Mouse (Mus musculus) layer of hippocampus, adult 8-10 months (tissue): ENCODE measurements around the gene Prdx5. TPM values are rescaled to one million over a fixed set of nuclear protein-coding genes. Genes with fewer than 3 reads are reported as not detected.

ENCODE experiments used
- DNase-seq, 2 experiments: peaks; one replicate each; pipeline ENCODE4 v3.0.0; 2022; ENCODE audit warnings: low spot score in 2 of 2
- total RNA-seq, 4 experiments: library from RNA; stranded (reverse); gene quantifications; 2 replicates each; pipeline ENCODE4 v1.2.4; 2022

Gene Prdx5
- total RNA-seq, 4 experiments from 2014 or later, result 279 to 406 (median 342) TPM

DNA sequence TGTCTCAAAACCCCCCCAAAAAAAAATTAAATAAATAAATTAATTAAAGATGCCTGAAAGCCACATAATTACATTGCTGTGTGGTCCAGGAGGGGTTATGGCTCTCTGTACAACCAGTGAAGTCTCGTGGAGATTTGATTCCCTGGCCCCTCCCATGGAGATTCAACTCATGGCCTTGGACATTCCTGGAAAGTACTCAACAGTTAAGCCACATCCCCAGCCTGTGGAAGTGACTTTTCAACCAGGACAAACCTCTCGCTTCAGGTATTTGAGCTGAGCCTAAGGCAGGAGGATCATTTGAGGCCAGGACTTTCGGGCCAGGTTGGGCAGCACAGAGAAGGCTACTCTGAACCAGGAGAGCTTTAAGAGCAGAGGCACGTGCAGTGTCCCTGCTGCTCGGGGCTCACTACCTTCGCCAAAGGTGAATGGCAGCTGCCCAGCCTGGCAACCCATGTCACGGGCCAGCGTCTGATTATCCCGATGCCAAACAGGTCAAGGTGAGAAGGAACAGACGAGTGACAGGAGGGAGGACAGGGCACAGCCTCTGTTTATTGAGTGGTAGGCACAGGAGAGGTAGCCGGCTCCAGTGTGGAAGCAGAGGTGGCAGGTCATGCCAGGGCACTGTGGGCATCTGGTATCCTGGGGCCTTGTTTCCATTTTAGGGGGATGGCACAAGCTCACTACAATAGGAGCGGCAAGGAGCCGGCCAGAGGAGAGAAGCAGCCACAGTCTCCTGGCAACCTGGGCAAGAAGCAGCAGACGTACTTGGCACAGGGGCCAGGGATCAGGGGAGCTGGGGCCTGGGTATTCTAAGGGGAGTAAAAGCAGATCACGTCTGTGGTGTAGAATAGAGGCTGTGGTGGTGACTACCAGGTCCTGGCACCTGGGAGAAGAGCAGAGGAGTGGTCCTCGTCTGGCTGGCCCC is 27.9 kb upstream of the Prdx5 start:
- no peak for DNase-seq

- no peak for DNase-seq
Observed at GRCm38 (mm10) chr19:6936299-6936698, 26.4 kb upstream of the Prdx5 start.

- DNase-seq, result no peak
Observed at GRCm38 (mm10) chr19:6934195-6934977, 24.5 kb upstream of the Prdx5 start, which contains the start of gene Kcnk4. Gene Kcnk4 (minus strand): TSS chr19:6934515.

- DNase-seq, result no peak
Observed at GRCm38 (mm10) chr19:6933436-6934194, 23.7 kb upstream of the Prdx5 start.

DNA sequence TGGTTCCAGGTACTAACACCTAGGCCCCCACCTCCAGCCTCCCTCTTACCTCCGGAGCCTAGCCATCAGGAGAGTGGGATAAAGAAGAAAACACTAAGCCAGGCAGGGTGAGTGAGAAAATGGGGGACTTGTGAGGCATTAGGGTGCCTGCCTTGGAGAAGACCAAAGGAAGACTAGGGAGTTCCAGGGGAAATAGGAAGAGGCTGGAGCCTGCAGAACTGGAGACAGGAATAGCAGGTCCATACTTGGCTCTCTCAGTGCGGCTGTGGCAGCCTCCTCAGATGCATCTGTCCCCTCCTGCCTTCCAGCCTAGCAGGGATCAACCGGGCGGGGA is 23.2 kb upstream of the Prdx5 start:
- DNase-seq, result no peak

DNA sequence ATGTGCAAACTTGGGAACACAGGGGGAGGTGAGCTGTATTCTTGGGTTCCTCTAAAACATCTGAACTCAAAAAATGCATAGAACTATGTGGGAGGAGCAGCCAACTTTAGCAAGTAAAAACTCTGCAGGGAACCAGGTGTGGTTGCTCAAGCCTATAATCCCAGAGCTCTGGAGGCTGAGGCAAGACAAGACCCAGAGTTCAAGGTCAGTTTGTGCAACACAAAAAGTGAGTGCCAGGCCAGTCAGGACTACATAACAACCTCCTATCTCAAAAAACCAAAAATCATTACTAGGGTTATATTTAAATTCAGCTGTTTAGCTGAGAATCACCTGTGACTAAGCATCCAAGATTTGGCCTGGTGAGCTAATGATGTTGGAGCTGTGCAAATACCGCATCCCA is 22.1 kb upstream of the Prdx5 start:
- no peak for DNase-seq

GRCm38 (mm10) chr19:6931002-6931401 is 21.1 kb upstream of the Prdx5 start:
- no peak for DNase-seq

DNA sequence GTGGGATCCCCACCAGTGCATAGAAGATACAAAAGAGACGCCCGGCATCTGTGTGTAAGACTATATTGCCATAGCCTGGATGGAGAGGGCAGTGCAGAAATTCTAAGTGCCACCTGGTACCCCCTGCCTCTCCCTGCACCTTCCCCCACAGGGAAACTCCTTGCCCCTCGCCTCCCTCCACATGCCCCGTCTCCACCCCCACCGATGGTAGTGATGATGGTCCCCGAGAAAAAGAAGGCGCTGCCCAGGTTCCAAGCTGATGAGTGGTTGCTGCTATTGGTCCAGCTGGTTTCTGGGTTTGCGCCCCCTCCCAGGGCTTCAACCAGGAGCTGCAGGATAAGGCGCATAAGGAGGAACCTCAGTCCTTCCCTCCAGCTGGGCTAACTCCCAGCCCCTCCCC is 18.2 kb upstream of the Prdx5 start:
- no peak for DNase-seq

DNA sequence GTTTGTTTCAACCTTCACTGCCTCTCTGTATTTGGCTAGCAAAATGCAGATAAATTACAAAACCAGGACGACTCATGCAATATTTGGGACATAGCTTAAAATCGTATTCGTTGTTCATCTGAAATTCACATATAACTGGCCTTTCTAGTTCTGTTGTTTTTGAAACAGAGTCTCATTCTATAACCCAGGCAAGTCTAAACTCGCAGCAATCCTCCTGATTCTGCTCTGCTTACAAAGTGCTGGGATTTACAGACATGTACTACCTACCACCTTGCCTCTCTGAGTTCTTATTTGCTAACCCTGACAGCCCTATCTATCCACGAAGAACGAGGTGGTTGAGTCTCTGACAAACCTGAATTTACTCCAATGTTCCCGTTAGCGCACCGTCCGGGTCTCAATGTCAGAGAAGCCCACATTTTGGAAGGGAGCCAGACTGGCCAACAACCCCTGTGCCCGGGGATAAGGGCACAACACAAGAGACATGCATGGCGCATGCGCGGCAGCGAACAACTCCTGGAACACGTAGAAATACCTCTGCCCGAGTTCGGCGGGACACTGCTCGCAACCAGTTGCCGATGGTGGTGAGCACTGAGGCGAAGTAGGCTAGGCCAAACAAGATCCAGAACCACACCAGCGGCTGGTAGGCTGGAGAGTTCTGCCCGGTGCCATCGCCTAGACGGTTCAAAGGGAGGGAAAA is 16.8 kb upstream of the Prdx5 start:
- no peak for DNase-seq

- DNase-seq, result no peak
Observed at GRCm38 (mm10) chr19:6925611-6926329, 15.9 kb upstream of the Prdx5 start.

- DNase-seq, result no peak
Observed at GRCm38 (mm10) chr19:6925307-6925573, 15.3 kb upstream of the Prdx5 start, which contains the start of gene Catsperz. Gene Catsperz (minus strand): TSS chr19:6925380.

DNA sequence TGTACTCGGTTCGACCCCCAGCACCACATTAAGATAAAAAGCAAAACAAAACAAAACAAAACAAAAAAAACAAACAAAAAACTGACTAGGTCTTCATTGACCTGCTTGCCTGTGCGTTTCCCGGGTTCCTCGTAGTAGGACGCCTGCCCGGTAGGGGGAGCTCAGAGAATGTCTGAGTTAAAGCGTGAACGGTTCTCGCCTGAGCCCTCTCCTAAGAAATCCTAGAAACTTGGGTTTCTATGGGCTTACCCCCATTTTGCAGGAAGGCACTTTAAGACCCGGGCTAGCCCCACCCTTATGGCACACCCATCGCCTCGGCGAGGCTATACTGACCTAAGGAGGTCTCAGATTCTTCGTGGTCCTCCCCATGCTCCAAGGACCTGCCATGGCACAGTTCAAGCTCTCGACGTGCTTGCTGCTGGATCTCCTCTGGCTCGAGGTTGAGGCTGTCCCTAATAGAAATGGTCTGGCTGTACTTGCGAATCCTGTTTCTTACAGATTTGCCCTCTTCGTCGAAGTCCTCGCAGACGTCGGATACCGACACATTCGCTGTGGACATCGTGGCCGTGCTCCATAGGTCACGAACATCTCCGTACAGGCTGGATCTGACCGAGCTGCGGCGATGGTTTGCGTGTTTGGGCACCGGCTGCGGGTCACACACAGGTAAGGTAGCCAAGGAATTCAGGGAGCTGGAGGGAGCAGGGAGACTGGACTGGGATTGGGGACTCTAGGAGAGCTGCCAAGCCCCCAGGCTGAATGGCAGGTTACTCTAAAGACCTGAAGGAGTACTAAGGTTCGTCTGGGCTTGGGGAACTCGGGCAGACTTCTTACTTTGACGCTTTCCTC is 14.8 kb upstream of the Prdx5 start:
- peak in 1 of 2 experiments; percentile 91 for DNase-seq

DNA sequence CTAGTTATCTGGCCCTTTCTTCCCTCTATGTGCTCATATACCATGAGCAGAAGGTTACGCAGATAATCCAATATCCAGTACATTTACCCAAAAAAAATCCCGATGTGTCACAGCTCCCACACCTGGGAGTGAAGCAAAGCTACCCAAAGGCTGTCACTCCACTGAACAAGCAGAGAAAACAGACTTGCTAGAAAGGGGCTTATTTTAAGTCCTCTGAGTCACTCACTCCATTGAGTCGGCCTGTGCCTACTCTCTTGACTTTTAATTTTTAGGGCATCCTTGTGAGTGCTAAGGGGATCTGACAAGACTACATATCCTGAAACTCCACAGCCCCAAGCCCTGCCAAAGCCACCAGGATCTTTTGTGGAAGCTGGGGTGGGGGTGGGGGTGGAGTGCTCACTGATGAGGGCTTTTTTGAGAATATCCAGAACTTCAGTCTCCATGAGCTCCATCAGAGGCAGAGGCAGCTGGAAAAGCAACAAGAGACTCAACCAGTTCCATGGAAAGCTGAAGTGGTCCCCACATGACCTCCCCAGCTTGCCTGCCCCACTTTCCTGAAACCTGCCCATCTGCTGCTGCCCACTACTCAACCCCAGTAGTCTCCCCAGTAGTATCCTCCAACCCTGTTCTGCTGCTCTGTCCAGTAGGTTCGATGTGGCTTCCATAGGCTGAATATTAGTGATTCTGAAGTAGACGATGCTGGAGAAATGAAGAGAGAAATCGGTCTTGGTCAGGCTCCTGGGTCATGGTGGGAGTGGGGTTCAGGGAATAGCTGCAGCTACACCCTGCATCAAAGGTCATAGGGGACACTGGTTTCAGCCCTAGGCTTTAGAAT is 13.2 kb upstream of the Prdx5 start:
- no peak for DNase-seq

DNA sequence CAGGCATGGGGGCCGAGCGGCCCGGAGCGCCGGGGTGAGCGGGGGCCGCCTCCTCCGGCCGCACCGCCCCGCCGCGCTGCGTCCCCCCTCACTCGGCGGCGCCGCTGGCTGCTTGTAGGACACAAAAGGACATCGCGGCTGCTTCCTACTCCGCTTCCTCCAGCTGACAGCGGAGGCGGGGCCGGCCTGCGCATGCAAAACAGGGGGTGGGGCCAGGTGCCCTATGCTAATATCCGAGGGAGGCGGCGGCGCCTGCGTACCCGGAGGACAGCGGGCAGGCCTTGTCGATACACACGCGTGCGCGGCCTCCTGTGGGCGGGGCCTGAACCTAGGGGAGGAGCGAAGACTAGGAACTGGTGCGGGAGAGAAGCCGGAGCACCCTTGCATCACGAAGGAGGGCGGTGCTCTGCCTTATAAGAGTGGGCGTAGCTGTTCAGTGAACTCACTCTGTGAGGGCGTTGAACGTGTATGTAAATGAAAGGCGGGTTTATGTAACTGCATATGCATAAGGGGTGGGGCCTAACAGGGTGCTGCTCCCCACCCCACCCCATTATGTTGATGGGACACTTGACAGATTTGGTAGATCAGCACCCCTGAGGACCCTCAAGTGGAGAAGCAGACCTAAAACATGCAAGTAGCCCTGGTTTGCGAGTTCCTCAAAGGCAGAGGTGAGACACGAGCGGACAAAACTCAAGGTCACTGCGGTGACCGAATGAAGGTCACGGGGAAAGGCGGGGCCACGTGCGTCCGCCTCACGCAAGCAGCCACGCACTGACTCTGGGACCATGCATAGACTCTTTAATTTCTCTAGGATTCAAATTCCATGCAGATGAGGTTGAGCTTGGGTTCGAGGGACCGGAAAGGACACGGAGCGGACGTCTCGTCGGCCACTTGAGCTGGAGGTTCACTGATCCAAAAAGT is 12.0 kb upstream of the Prdx5 start, which contains the start of gene Esrra:
Gene Esrra, minus strand, starts transcription at position 167 of the 921 bp plus-strand sequence.
- peak; percentile 100 for DNase-seq

DNA sequence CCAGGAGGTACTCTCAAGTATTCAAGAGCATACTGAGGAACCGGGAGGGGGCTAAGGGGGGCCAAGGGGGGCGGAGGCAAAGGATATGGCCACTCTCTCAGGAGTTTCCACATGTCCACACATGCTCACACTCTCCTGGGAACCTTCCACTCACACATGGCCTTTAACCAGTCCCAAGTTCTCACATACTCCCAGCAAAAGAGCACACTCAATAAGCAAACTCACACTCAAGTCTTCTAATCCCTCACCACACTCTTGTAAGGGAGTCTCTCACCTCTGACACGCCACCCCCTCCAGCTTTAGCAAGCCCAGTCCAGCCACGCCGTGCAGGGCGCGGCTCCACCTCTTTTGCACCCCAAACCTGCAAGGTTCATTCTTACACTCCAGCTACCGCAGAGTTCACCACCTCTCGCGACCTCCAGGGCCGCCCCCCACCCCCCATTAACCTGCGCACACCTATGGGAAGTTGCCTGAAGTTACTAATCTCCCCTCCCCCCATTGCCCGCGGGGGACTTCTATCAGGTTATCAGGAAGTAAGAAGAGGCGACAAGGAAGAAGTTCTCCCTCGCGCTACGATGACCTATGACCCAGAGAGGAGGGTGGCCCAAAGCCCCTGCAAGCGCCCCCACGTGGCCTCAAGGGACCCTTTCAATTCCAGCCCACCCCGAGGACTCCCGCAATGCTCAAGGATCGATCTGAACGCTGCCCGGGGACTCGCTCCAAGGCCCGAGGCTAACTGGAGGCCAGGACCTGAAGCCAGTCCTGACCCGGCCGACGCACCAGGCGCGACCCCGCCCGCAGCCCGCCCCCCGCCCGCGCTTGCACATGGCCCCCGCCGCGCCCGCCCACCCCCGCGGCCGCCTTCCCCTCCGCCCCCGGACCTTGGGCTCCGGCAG is 11.1 kb upstream of the Prdx5 start:
- no peak for DNase-seq

- no peak for DNase-seq
Observed at GRCm38 (mm10) chr19:6919876-6920740, 10.2 kb upstream of the Prdx5 start.
